Mouse (Mus musculus) liver, postnatal 0 days (tissue): ENCODE data around the gene Apoc2.

Source experiments
- CTCF ChIP-seq: sonication (generic); IDR thresholded peaks from 2 replicates; pipeline ENCODE4 v1.5.1; 2016; ENCODE audit warnings: antibody characterized with exemption, low read depth
- EP300 ChIP-seq: IDR thresholded peaks from 2 replicates; pipeline ENCODE4 v1.6.1; 2016; ENCODE audit warnings: antibody characterized with exemption, low read depth, mild to moderate bottlenecking

DNA sequence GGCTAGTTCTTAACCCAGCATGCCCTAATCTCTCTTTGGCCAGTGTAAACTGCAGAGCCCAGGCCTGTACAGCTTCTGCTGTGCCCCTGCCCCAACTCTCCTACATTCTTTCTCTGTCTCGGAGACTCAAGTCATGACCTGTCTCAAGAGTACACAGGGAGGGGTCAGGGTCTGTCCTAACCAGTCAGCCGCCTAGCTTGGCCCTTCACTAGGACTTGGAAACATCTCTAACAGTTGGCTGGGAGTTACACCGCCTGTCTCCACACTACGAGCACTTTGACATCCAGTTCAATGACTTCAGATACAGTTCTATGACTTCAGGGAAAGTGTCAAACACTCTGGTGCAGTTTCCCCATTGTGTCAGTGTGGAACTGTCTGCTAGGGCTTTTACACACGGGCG, 13.7 kb upstream of the Apoc2 start:
- TF ChIP-seq CTCF (no peak), EP300 (no peak)
